Mouse (Mus musculus) lung, adult 2 months (tissue): ENCODE measurements around the gene Aebp2.

Experiments
- CTCF ChIP-seq: fragments of 200-500 bp; IDR thresholded peaks from 2 replicates; pipeline ENCODE4 v1.5.1; 2011; ENCODE audit warnings: mild to moderate bottlenecking, low read length, control low read depth; ENCODE audit not compliant: insufficient read depth
- POLR2A ChIP-seq: fragments of 200-500 bp; IDR thresholded peaks from 2 replicates; pipeline ENCODE4 v1.6.1; 2011; ENCODE audit warnings: low read depth, mild to moderate bottlenecking, control low read depth, low read length, borderline replicate concordance; ENCODE audit errors: extremely low read depth

- no peak for TF ChIP-seq POLR2A
- TF ChIP-seq CTCF, result no peak
Observed at GRCm38 (mm10) chr6:140633616-140634015, 11.2 kb downstream of the Aebp2 start.
